Mouse (Mus musculus) midbrain, embryonic 14.5 days (tissue): ENCODE data around the gene Cdh16. TPM values are rescaled to one million over a fixed set of nuclear protein-coding genes. Genes with fewer than 3 reads are reported as not detected.

Experiments used
- ATAC-seq: fragments of 200-750 bp; cut with Nextera tagmentation; 2 replicates; pipeline ENCODE4 v1.8.0; 2017; ENCODE audit warnings: moderate number of reproducible peaks, moderate library complexity; ENCODE audit not compliant: low FRiP score, low TSS enrichment
- DNase-seq: peaks from one replicate; pipeline ENCODE4 v3.0.0-alpha.2; 2015
- H3K27ac ChIP-seq: fragments of 300-500 bp; sonication (generic); replicated peaks from 2 replicates; pipeline ENCODE4 v1.5.1; 2014; ENCODE audit warnings: mild to moderate bottlenecking, low read depth, low read length, moderate library complexity
- H3K27me3 ChIP-seq: fragments of 300-500 bp; sonication (generic); 2 replicates; pipeline ENCODE4 v1.6.1; 2014; ENCODE audit warnings: low read length, control low read depth, mixed read lengths; ENCODE audit not compliant: control insufficient read depth, insufficient read depth
- H3K36me3 ChIP-seq: fragments of 300-500 bp; sonication (generic); 2 replicates; pipeline ENCODE4 v1.6.1; 2014; ENCODE audit warnings: low read length, control low read depth; ENCODE audit not compliant: control insufficient read depth, insufficient read depth
- H3K4me1 ChIP-seq: fragments of 300-500 bp; sonication (generic); 2 replicates; pipeline ENCODE4 v1.6.1; 2014; ENCODE audit warnings: mild to moderate bottlenecking, antibody characterized with exemption, low read length, control low read depth; ENCODE audit not compliant: control insufficient read depth, insufficient read depth
- H3K4me2 ChIP-seq: fragments of 300-500 bp; sonication (generic); 2 replicates; pipeline ENCODE4 v1.6.1; 2014; ENCODE audit warnings: mild to moderate bottlenecking, low read length, moderate library complexity
- H3K4me3 ChIP-seq: fragments of 300-500 bp; sonication (generic); replicated peaks from 2 replicates; pipeline ENCODE4 v1.5.1; 2014; ENCODE audit warnings: low read depth, low read length
- H3K9ac ChIP-seq: fragments of 300-500 bp; sonication (generic); replicated peaks from 2 replicates; pipeline ENCODE4 v1.6.1; 2014; ENCODE audit warnings: mild to moderate bottlenecking, low read length, moderate library complexity
- H3K9me3 ChIP-seq: fragments of 300-500 bp; sonication (generic); 2 replicates; pipeline ENCODE4 v1.6.1; 2016; ENCODE audit warnings: low read length, control low read depth, mixed read lengths; ENCODE audit not compliant: control insufficient read depth
- WGBS: fragments of 180-500 bp; shearing (Covaris S2); extraction: QIAGEN DNeasy Blood & Tissue Kit; methylation state at CpG from one replicate; pipeline ENCODE4 v1.1.7; 2014; 5-methylcytosine and 5-hydroxymethylcytosine counted together
- polyA plus RNA-seq: library from polyadenylated mRNA; unstranded; fragments of >200 nt; fragmentation: Nextera tagmentation; extraction: Ambion mirVana; gene quantifications from 2 replicates; pipeline ENCODE4 v1.2.1, GENCODE M21; 2014

Gene Cdh16
- polyA plus RNA-seq, 1 experiment from 2014 or later: not detected

DNA sequence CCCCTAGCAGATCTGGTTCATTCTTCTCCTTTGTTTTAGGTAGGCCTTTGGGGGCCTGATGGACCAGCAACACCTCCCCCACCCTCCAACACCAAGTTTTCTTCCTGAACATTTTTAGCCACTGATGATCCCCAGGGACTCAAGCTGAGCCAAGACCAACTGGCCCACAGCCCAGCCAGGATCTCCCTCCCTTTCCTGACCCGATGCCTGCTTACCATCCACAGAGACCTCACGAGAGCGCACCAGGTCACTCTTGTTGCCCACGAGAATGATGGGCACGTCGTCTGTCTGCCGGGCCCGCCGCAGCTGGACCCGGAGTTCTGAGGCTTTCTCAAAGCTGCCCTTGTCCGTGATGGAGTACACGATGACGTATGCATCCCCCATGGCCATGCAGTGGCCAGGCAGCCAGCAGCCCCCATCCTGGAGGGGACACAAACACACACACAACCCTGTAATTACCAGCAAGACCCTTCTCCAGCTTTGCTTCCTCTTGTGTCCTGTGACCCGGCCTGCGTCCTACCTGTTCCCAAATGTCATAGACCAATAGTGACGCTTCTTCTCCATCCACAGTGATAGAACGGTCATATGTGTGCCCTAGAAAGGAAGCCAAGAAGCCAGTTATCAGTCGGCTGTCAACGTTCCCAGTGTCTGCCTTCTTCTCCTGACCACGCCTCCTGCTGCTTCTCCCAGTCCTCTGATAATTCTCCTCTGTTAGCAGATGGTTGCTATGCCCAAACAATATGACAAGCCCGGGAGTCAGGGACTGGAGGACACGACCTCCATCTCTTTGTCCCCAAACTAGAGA is 5.3 kb upstream of the Cdh16 start:
- H3K4me2 ChIP-seq: no peak overlapping the region
- WGBS: 81% methylated on average over 22 of the region's 22 CpGs
- H3K9ac ChIP-seq: no peak overlapping the region
- H3K4me3 ChIP-seq: no peak overlapping the region
- no peaks in the 10 kb centered on the region for H3K9me3 ChIP-seq
- no peaks in the 10 kb centered on the region for H3K36me3 ChIP-seq
- H3K27me3 ChIP-seq: peaks cover 13% of the 10 kb centered on the region
- no peak for DNase-seq
- H3K4me1 ChIP-seq: peaks cover 10% of the 10 kb centered on the region
- no peak overlapping the region for H3K27ac ChIP-seq
- ATAC-seq: no peak

DNA sequence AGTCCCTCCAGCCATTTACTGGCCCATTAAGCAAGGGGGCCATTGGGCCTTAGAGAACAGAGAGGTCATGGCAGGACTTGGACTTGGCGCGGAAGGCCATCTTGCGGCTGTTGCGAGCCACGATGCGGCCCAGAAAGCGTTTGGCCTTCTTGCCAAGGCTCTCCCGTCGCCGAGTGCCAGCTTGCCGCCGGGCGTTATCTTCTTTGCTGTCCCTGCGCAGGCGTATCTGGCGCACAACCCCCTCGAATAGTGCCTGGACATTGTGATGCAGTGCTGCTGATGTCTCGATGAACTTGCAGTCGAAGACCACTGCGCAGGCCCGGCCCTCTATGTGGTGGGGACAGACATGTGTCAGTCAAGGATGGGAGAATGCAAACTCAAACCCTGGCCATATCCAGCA is 4.2 kb upstream of the Cdh16 start:
- Histone ChIP-seq H3K4me2 (no peak overlapping the region), H3K27ac (no peak overlapping the region), H3K9ac (no peak overlapping the region), H3K4me1 (peaks cover 10% of the 10 kb centered on the region), H3K9me3 (no peaks in the 10 kb centered on the region), H3K27me3 (peaks cover 13% of the 10 kb centered on the region), H3K36me3 (no peaks in the 10 kb centered on the region), H3K4me3 (no peak overlapping the region)
- no peak for DNase-seq
- ATAC-seq: no peak
- 94% methylated on average over 21 of the region's 21 CpGs for WGBS

DNA sequence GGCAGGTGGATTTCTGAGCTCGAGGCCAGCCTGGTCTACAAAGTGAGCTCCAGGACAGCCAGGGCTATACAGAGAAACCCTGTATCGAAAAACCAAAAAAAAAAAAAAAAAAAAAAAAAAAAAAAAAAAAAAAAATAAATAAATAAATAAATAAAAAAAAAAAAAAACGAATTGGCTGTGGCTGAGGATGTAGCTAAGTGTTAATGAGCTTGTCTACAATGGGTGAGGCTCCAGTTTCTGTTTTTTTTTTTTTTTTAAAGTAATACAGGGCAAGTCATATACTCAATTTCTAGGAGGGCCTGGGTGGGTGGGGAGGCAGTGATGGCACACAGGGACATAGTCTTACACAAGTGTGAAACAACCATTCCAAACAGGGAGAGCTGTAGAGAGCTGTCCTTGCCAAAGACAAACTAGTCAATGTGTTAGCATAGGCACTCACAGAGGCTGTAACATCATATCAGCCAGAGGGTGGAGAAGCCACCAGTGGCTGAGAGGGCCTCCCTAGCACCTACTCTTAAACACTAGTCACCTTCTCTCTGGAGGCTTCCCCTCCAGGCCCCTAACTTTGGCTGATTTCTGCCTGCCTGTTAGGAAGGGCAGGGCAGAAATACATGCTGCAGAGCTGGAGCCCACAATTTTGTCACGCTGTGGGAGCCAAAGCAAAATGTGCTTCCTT is 3.0 kb upstream of the Cdh16 start:
- H3K9ac ChIP-seq: no peak overlapping the region
- peaks cover 10% of the 10 kb centered on the region for H3K4me1 ChIP-seq
- H3K9me3 ChIP-seq: no peaks in the 10 kb centered on the region
- 87% methylated on average over 4 of the region's 4 CpGs for WGBS
- H3K4me2 ChIP-seq: no peak overlapping the region
- DNase-seq (no peak), ATAC-seq (no peak)
- H3K27ac ChIP-seq: no peak overlapping the region
- H3K36me3 ChIP-seq: no peaks in the 10 kb centered on the region
- H3K4me3 ChIP-seq: no peak overlapping the region
- peaks cover 13% of the 10 kb centered on the region for H3K27me3 ChIP-seq

DNA sequence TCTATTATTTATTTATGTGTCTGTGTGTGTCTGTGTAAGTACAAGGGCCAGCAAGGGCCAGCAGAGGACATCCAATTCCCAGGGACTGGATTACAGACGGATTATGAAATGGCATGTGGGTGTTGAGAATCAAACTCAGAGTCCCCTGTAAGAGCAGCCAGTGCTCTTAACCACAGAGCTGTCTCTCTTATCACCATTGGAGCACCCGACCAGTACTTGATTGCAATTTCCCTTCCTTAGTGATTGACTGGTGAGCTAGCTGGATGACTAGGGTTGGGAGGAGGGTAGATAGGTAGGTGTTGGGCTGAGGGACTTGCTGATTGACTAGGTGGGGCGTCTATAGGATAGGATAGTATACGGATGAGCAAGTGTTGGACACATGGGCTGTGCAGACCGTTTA is 3.4 kb downstream of the Cdh16 start:
- Histone ChIP-seq H3K9ac (no peak overlapping the region), H3K27me3 (no peaks in the 10 kb centered on the region), H3K4me2 (no peak overlapping the region), H3K4me3 (no peak overlapping the region), H3K36me3 (no peaks in the 10 kb centered on the region), H3K4me1 (no peaks in the 10 kb centered on the region), H3K9me3 (no peaks in the 10 kb centered on the region), H3K27ac (no peak overlapping the region)
- 78% methylated on average over 5 of the region's 5 CpGs for WGBS
- DNase-seq: no peak
- ATAC-seq: no peak

DNA sequence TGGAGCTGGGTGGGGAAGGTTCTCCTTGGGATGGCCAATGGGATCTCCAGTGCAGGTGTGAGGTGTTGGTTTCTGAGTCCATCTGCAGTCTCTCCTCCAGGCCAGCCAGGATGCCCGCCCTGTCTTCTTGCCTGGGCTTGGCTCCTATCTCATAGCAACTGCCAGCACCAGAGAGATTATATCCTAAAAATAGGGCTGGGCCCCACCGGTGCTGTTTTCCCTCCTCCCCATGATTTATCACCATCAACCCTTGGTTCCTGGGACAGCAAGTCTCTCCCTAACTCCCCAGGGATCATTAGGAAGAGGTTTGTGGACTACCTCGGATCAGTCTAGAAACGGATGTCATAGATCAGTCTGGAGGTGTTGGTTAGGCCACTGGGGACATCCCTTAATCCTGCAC is 11.1 kb downstream of the Cdh16 start:
- H3K9ac ChIP-seq: no peak overlapping the region
- H3K36me3 ChIP-seq: no peaks in the 10 kb centered on the region
- H3K4me3 ChIP-seq: no peak overlapping the region
- WGBS: 88% methylated on average over 4 of the region's 4 CpGs
- ATAC-seq (no peak), DNase-seq (no peak)
- no peaks in the 10 kb centered on the region for H3K4me1 ChIP-seq
- no peaks in the 10 kb centered on the region for H3K9me3 ChIP-seq
- no peaks in the 10 kb centered on the region for H3K27me3 ChIP-seq
- no peak overlapping the region for H3K27ac ChIP-seq
- H3K4me2 ChIP-seq: no peak overlapping the region

DNA sequence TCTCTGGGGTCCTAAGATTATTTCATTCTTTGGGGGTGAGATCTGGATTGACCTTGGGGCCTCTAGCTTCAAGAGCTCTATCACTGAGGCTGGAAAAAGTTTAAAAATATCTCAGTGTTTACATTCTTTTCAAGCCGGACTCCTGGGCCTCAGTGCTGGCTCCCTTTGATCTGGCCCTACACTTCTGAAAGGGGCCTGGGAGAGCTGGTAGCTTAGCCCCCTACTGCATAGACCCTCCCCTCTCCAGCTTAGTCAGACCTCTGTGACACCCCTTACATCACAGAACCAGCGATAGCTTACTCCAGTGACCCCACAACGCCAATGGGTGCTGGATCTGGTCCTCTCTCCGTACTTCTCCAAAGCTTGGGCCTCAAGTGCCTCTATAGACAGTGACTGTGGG is 12.6 kb downstream of the Cdh16 start:
- Histone ChIP-seq H3K4me2 (no peak overlapping the region), H3K9ac (no peak overlapping the region), H3K36me3 (no peaks in the 10 kb centered on the region), H3K4me3 (no peak overlapping the region), H3K4me1 (no peaks in the 10 kb centered on the region), H3K27ac (no peak overlapping the region), H3K27me3 (no peaks in the 10 kb centered on the region), H3K9me3 (no peaks in the 10 kb centered on the region)
- DNase-seq (no peak), ATAC-seq (no peak)
- WGBS: 74% methylated on average over 4 of the region's 4 CpGs

DNA sequence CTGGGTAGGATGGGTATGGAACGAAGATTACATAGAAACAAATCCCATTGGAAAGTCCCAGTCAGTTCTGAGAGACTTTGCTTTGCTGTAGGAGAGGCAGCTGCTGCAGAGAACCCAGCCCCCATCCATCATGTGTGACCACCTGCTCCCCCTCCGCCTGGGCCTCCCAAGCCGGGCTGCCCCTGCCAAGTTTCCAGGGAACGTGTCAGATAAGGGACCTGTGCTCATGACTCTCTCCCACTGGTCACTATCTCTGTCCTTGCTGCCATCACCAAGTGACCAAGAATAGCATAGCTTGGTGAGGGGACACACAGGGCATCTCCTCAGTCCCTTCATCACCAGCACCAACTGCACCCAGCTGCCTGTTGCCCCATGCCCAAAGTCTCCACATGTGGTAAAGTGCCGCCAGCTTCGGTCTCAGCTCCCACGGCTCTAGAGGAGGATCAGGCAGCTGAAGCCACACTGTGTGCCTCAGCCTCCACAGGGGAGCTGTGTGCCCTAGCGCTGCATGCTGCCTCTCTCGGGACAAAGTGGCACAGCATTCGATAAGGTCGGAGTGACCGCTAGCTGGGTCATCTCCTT is 13.9 kb downstream of the Cdh16 start:
- Histone ChIP-seq H3K4me1 (no peaks in the 10 kb centered on the region), H3K27ac (no peak overlapping the region), H3K4me2 (no peak overlapping the region), H3K4me3 (no peak overlapping the region), H3K9me3 (no peaks in the 10 kb centered on the region), H3K36me3 (no peaks in the 10 kb centered on the region), H3K27me3 (no peaks in the 10 kb centered on the region), H3K9ac (no peak overlapping the region)
- ATAC-seq: no peak
- 81% methylated on average over 12 of the region's 12 CpGs for WGBS
- DNase-seq: no peak

DNA sequence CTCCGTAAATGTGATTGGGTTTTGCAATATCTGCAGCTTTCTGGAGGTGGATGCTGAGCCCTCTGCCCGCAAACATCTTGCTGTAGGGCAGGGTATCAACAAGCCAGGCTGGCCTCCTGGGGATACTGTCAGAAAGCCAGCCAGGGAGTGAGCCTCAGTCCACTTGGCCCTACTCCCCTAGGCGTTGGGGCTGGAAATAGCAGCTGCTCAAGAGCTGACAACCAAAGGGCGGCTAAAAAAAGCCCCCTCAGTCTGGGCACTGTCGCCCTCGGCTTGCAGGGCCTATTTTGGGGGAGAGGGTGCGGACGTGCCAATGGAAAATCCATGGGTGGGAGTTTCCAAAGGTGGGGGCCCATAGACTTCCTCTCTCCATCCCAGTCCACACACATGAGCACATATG is 15.0 kb downstream of the Cdh16 start:
- Histone ChIP-seq H3K9me3 (no peaks in the 10 kb centered on the region), H3K4me1 (no peaks in the 10 kb centered on the region), H3K27me3 (no peaks in the 10 kb centered on the region), H3K27ac (no peak overlapping the region), H3K9ac (no peak overlapping the region), H3K36me3 (no peaks in the 10 kb centered on the region), H3K4me3 (no peak overlapping the region), H3K4me2 (no peak overlapping the region)
- DNase-seq (no peak), ATAC-seq (no peak)
- WGBS: 78% methylated on average over 8 of the region's 8 CpGs

DNA sequence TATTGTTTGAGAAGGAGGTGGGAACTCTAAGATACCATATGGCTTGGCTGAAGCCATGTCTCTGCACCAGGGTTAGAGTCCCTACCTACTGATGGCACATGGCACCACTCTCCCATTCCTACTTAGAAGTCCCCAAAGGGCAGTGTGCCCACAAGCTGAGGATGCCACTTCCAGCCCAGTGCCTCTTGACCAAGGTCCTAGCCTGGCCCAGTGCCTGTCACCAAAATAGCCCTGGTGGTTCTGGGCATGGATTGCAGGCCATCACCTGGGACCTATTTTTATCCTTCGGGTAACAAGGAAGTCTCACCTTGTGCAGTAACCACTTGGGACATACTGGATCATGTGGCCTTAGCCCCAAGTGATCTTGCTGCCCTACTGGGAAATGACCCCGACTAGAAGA is 16.3 kb downstream of the Cdh16 start:
- Histone ChIP-seq H3K36me3 (no peaks in the 10 kb centered on the region), H3K4me3 (no peak overlapping the region), H3K4me2 (no peak overlapping the region), H3K27ac (no peak overlapping the region), H3K9me3 (no peaks in the 10 kb centered on the region), H3K9ac (no peak overlapping the region), H3K4me1 (no peaks in the 10 kb centered on the region), H3K27me3 (no peaks in the 10 kb centered on the region)
- 80% methylated on average over 2 of the region's 2 CpGs for WGBS
- no peak for ATAC-seq
- no peak for DNase-seq
